Mouse (Mus musculus): ENCODE measurements around the gene Capn13.

Gene Capn13

GRCm38 (mm10) chr17:73400862-73401261, at the start of gene Capn13:
Gene Capn13, minus strand, starts transcription at chr17:73400866.
- no peak for DNase-seq (ENCODE audit: low read depth)

- DNase-seq (ENCODE audit: low read depth) = no peak
Observed at GRCm38 (mm10) chr17:73449104-73449503, 48.4 kb upstream of the Capn13 start.

- DNase-seq (ENCODE audit: low read depth) = no peak
Observed at GRCm38 (mm10) chr17:73440798-73441197, 40.1 kb upstream of the Capn13 start.

- no peak for DNase-seq (ENCODE audit: low read depth)
Observed at GRCm38 (mm10) chr17:73432564-73433006, 31.9 kb upstream of the Capn13 start.

GRCm38 (mm10) chr17:73432058-73432457, 31.4 kb upstream of the Capn13 start:
- DNase-seq (ENCODE audit: low read depth) = no peak

GRCm38 (mm10) chr17:73417382-73417781, 16.7 kb upstream of the Capn13 start:
- no peak for DNase-seq (ENCODE audit: low read depth)

- no peak for DNase-seq (ENCODE audit: low read depth)
Observed at GRCm38 (mm10) chr17:73416181-73416795, 15.6 kb upstream of the Capn13 start.

- no peak for DNase-seq (ENCODE audit: low read depth)
Observed at GRCm38 (mm10) chr17:73411817-73412216, 11.2 kb upstream of the Capn13 start.

GRCm38 (mm10) chr17:73401272-73401671, 606 bp upstream of the Capn13 start:
- no peak for DNase-seq (ENCODE audit: low read depth)

- DNase-seq (ENCODE audit: low read depth) = no peak
Observed at GRCm38 (mm10) chr17:73399136-73399535, 1.5 kb downstream of the Capn13 start.

GRCm38 (mm10) chr17:73393361-73393760, 7.3 kb downstream of the Capn13 start:
- DNase-seq (ENCODE audit: low read depth) = no peak

GRCm38 (mm10) chr17:73391771-73392170, 8.9 kb downstream of the Capn13 start:
- no peak for DNase-seq (ENCODE audit: low read depth)

- no peak for DNase-seq (ENCODE audit: low read depth)
Observed at GRCm38 (mm10) chr17:73390191-73391089, 10.2 kb downstream of the Capn13 start.

GRCm38 (mm10) chr17:73389336-73389735, 11.3 kb downstream of the Capn13 start:
- no peak for DNase-seq (ENCODE audit: low read depth)

- DNase-seq (ENCODE audit: low read depth) = no peak
Observed at GRCm38 (mm10) chr17:73386581-73386980, 14.1 kb downstream of the Capn13 start.

GRCm38 (mm10) chr17:73385940-73386339, 14.7 kb downstream of the Capn13 start:
- DNase-seq (ENCODE audit: low read depth) = no peak

- DNase-seq (ENCODE audit: low read depth) = no peak
Observed at GRCm38 (mm10) chr17:73382327-73383014, 18.2 kb downstream of the Capn13 start.

- DNase-seq (ENCODE audit: low read depth) = no peak
Observed at GRCm38 (mm10) chr17:73381681-73382080, 19.0 kb downstream of the Capn13 start.

GRCm38 (mm10) chr17:73377778-73378484, 22.7 kb downstream of the Capn13 start:
- no peak for DNase-seq (ENCODE audit: low read depth)

- no peak for DNase-seq (ENCODE audit: low read depth)
Observed at GRCm38 (mm10) chr17:73367334-73367733, 33.3 kb downstream of the Capn13 start.

GRCm38 (mm10) chr17:73361054-73361453, 39.6 kb downstream of the Capn13 start:
- no peak for DNase-seq (ENCODE audit: low read depth)

Data from induced T-regulatory cell, adult 2 months (primary cell).